Comparison of ENCODE assay signal across 8 mouse cellular contexts in the genomic region with DNA sequence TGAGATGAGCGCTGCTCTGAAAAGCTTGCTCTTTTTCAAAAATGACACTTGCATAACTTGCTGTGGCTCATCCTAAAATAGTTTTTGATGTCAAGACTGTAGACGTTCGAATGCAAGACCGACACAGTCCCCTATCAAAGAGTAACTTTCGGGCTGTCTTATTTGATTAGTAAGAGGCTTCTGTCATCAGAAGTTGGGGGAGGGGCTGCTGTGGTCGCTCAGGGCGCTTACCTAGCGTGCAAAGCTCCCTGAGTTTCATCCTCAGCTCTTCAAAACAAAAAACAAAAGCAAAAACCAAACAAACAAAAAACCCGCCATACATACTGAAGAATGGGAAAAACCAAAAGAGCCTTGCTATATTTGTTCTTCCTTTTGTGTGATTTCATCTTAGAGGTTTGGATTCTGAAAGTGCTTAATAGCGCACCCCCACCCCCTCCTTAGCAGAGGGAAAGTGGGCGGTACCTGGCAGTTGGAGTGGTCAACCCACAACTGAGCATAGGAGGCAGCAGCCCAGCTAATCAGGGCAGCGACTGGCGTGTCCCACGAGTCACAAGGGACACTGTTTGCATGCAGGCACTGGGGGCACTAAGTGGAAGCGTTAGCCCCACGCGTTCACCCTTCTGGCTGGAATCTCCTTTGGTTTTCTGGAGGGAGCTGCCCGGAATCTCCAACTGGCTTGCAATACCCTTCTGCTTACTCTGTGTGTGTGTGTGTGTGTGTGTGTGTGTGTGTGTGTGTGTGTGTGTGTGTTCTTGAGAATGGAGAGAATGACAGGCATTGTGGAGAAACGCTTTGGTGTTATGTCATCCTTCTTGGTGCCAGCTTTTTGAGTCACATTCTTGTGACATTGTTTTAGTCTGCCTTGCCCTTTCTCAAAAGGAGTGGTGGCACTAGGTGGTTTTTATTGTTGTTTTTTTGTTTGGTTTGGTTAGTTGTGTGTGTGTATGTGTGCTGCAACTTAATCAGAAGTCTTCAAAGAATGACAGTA. TPM values are rescaled to one million over a fixed set of nuclear protein-coding genes. Genes with fewer than 3 reads are reported as not detected.
A peak's percentile ranks its signal among the peaks of the same experiment; 100 is the strongest.
DNase-seq lines count a peak whose midpoint lies in the region; ATAC-seq lines count a peak whose summit lies in the region.

No protein-coding gene starts in this region.

- peaks cover 3% of the 10 kb centered on the region for H3K4me1 ChIP-seq in hindbrain, embryonic 16.5 days (ENCODE audit: control insufficient read depth, insufficient read depth, low read depth, low read length)

- H3K27me3 ChIP-seq in hindbrain, embryonic 16.5 days (replicated peaks; ENCODE audit: control insufficient read depth, insufficient read depth, low read length), result peaks cover 3% of the 10 kb centered on the region; the same call in 1 of the 2 replicates

- intact Hi-C loops in left cerebral cortex, postnatal 14 days (cut with DNase I), result no loop called here

- H3K27ac ChIP-seq in hindbrain, embryonic 16.5 days (ENCODE audit: low read depth, low read length), result peak overlapping the region; percentile 80

- WGBS in hindbrain, embryonic 16.5 days, result 2% methylated on average over 19 of the region's 19 CpGs

- H3K36me3 ChIP-seq in hindbrain, embryonic 16.5 days (ENCODE audit: control insufficient read depth, insufficient read depth, low read length), result no peaks in the 10 kb centered on the region

- no peaks in the 10 kb centered on the region for H3K9me3 ChIP-seq in hindbrain, embryonic 16.5 days (ENCODE audit: control insufficient read depth, low read length)

- ATAC-seq in hindbrain, embryonic 16.5 days, result peak; percentile 60
- ATAC-seq in megakaryocyte progenitor cell, adult 5-6 weeks (replicated peaks; ENCODE audit: poor library complexity), result peak; percentile 73
- no peak for ATAC-seq in activated CD4-positive, CD25-positive, alpha-beta regulatory T cell, adult 4 months

- peak overlapping the region; percentile 82 for H3K4me3 ChIP-seq in hindbrain, embryonic 16.5 days (ENCODE audit: low read length)

- DNase-seq in WW6 (ENCODE audit: low read depth, low spot score), result peak; percentile 18
- DNase-seq in cerebellum, postnatal 36 days, result peak; percentile 31 to 50
- peak; percentile 65 to 78 for DNase-seq in gastrocnemius, adult 8-10 months (ENCODE audit: low spot score in 2 of 2)
- DNase-seq in left cerebral cortex, postnatal 14 days (ENCODE audit: low spot score in 2 of 2), result peak; percentile 32 to 60
- DNase-seq in right cerebral cortex, postnatal 36 days (ENCODE audit: low spot score in 2 of 2), result peak; percentile 16 to 36

- peak overlapping the region; percentile 96 for H3K4me2 ChIP-seq in hindbrain, embryonic 16.5 days (ENCODE audit: low read length)

- peak overlapping the region; percentile 81 for H3K9ac ChIP-seq in hindbrain, embryonic 16.5 days (ENCODE audit: low read depth, low read length)

RNA-seq across cellular contexts. Expression of a gene that starts 1.0 kb away (rescaled TPM):
- 10 to 100 TPM; 32.2 to 49.2 (median 42.0) TPM for total RNA-seq in gastrocnemius, adult 8-10 months (2022)
- 58.2 and 61.9 TPM in 2 replicates for polyA plus RNA-seq in hindbrain, embryonic 16.5 days (2015; fragmentation: Nextera tagmentation; extraction: Ambion mirVana)
- 100 to 1,000 TPM; 112 to 116 TPM for total RNA-seq in left cerebral cortex, postnatal 14 days (2021)
- total RNA-seq in megakaryocyte progenitor cell, adult 5-6 weeks (2015), result 142 and 181 TPM in 2 replicates
- total RNA-seq in megakaryocyte progenitor cell, adult 5-6 weeks (2017), result 114 and 156 TPM in 2 replicates
- 100 to 1,000 TPM; 114 to 116 TPM for polyA plus RNA-seq in activated CD4-positive, CD25-positive, alpha-beta regulatory T cell, adult 4 months (2017; shearing (Covaris generic))

RNA-seq across cellular contexts. Expression of a gene that starts 36.4 kb away (rescaled TPM):
- 100 to 1,000 TPM in 1 of 4 experiments, 10 to 100 TPM in 3; 87.8 to 128 (median 93.8) TPM for total RNA-seq in gastrocnemius, adult 8-10 months (2022)
- 25.2 and 27.3 TPM in 2 replicates for polyA plus RNA-seq in hindbrain, embryonic 16.5 days (2015; fragmentation: Nextera tagmentation; extraction: Ambion mirVana)
- total RNA-seq in left cerebral cortex, postnatal 14 days (2021), result 10 to 100 TPM; 49.1 to 51.0 TPM
- total RNA-seq in megakaryocyte progenitor cell, adult 5-6 weeks (2015), result 5.8 and 8.7 TPM in 2 replicates
- total RNA-seq in megakaryocyte progenitor cell, adult 5-6 weeks (2017), result 12.7 and 14.1 TPM in 2 replicates
- polyA plus RNA-seq in activated CD4-positive, CD25-positive, alpha-beta regulatory T cell, adult 4 months (2017; shearing (Covaris generic)), result 10 to 100 TPM; 17.3 to 18.2 TPM

Comparison
In these comparisons a context has a peak if more than half of its experiments do, and no peak if none do; other contexts are left out.
1. DNase-seq: peak in every context shown above with its lines; median percentile 72 in gastrocnemius, adult 8-10 months; 46 in left cerebral cortex, postnatal 14 days; 40 in cerebellum, postnatal 36 days; 26 in right cerebral cortex, postnatal 36 days; 18 in WW6.